18 mouse cellular contexts compared by ENCODE assay signal in genomic region chr19:47624940-47625711, GRCm38 (mm10). TPM values are rescaled to one million over a fixed set of nuclear protein-coding genes. Genes with fewer than 3 reads are reported as not detected.
DNase-seq lines count a peak whose midpoint lies in the region; ATAC-seq lines count a peak whose summit lies in the region.
"Had no signal": no experiment of that assay in that cellular context is flagged by ENCODE, and none has a peak within 500 bp of the region (broad histone marks: within the 10 kb centered on the region; RNA-seq: fewer than 3 reads in every experiment).

No protein-coding gene starts in this region.

- peaks cover 6% of the 10 kb centered on the region; the same call in 1 of the 2 replicates for H3K36me3 ChIP-seq in hindbrain, embryonic 11.5 days (ENCODE audit: control insufficient read depth, insufficient read depth, low read length)
- no peaks in the 10 kb centered on the region for H3K36me3 ChIP-seq in neural tube, embryonic 14.5 days (ENCODE audit: control insufficient read depth, insufficient read depth, low read length)

- WGBS in hindbrain, embryonic 11.5 days: 36% methylated on average over 10 of the region's 10 CpGs
- WGBS in neural tube, embryonic 14.5 days: 21% methylated on average over 10 of the region's 10 CpGs

- H3K9me3 ChIP-seq in hindbrain, embryonic 11.5 days (ENCODE audit: control insufficient read depth, low read length): no peaks in the 10 kb centered on the region
- H3K9me3 ChIP-seq in neural tube, embryonic 14.5 days (ENCODE audit: control insufficient read depth, low read length): no peaks in the 10 kb centered on the region
- H3K9me3 ChIP-seq: embryonic facial prominence, embryonic 15.5 days; limb, embryonic 15.5 days had no signal

- H3K4me2 ChIP-seq in hindbrain, embryonic 11.5 days (replicated peaks; ENCODE audit: low read depth, low read length): no peak overlapping the region
- no peak overlapping the region for H3K4me2 ChIP-seq in neural tube, embryonic 14.5 days (ENCODE audit: low read depth, low read length)
- H3K4me2 ChIP-seq: embryonic facial prominence, embryonic 15.5 days; limb, embryonic 15.5 days had no signal

- no peaks in the 10 kb centered on the region for H3K4me1 ChIP-seq in hindbrain, embryonic 11.5 days (replicated peaks; ENCODE audit: control insufficient read depth, insufficient read depth, low read length)
- H3K4me1 ChIP-seq in neural tube, embryonic 14.5 days (ENCODE audit: control insufficient read depth, insufficient read depth, low read length): no peaks in the 10 kb centered on the region; the same call in 1 of the 2 replicates
- H3K4me1 ChIP-seq: embryonic facial prominence, embryonic 15.5 days; limb, embryonic 15.5 days had no signal

- peak; percentile 31; the same call in 1 of the 2 replicates for ATAC-seq in frontal cortex, adult (ENCODE audit: low TSS enrichment)
- no peak for ATAC-seq in hindbrain, embryonic 11.5 days (ENCODE audit: low FRiP score)
- ATAC-seq in neural tube, embryonic 14.5 days (ENCODE audit: low read depth): no peak
- ATAC-seq: intestine, postnatal 0 days had no signal

- no peaks in the 10 kb centered on the region for H3K27me3 ChIP-seq in hindbrain, embryonic 11.5 days (ENCODE audit: control insufficient read depth, insufficient read depth, low read length)
- H3K27me3 ChIP-seq in neural tube, embryonic 14.5 days (ENCODE audit: control insufficient read depth, insufficient read depth, low read length): no peaks in the 10 kb centered on the region
- H3K27me3 ChIP-seq: embryonic facial prominence, embryonic 15.5 days; limb, embryonic 15.5 days had no signal

- H3K27ac ChIP-seq in hindbrain, embryonic 11.5 days (ENCODE audit: low read depth, low read length): peak overlapping the region; percentile 42; the same call in 1 of the 2 replicates
- peak overlapping the region; percentile 58 for H3K27ac ChIP-seq in neural tube, embryonic 14.5 days (ENCODE audit: low read depth, low read length)
- H3K27ac ChIP-seq: embryonic facial prominence, embryonic 15.5 days; heart, adult 2 months; limb, embryonic 15.5 days; stomach, postnatal 0 days had no signal

- no peak for DNase-seq in frontal cortex, adult 2 months (ENCODE audit: extremely low spot score in 1 of 2, low spot score in 1 of 2)
- DNase-seq in R1 (ENCODE audit: low read depth, low spot score) (peak; percentile 83), liver (no peak)
- peak; percentile 18 for DNase-seq in hindbrain, embryonic 11.5 days (ENCODE audit: low spot score)
- DNase-seq in thymus, postnatal 10 days (ENCODE audit: low spot score in 2 of 2): no peak
- DNase-seq in kidney, postnatal 10 days: no peak
- DNase-seq: adrenal gland, adult 2 months; B cell, adult 2 months; cerebellum, postnatal 14 days; heart, adult 2 months; heart, postnatal 10 days; kidney, postnatal 36 days had no signal

- no peak overlapping the region for H3K4me3 ChIP-seq in hindbrain, embryonic 11.5 days (ENCODE audit: low read depth, low read length)
- no peak overlapping the region for H3K4me3 ChIP-seq in neural tube, embryonic 14.5 days (ENCODE audit: low read depth, low read length)
- H3K4me3 ChIP-seq: embryonic facial prominence, embryonic 15.5 days; heart, adult 2 months; limb, embryonic 15.5 days had no signal

- H3K9ac ChIP-seq in hindbrain, embryonic 11.5 days (ENCODE audit: low read depth, low read length): no peak overlapping the region
- H3K9ac ChIP-seq in neural tube, embryonic 14.5 days (replicated peaks; ENCODE audit: low read depth, low read length): no peak overlapping the region
- H3K9ac ChIP-seq: embryonic facial prominence, embryonic 15.5 days; limb, embryonic 15.5 days had no signal

RNA-seq across cellular contexts. Expression of gene Slk, which starts 45.6 kb away (rescaled TPM):
- 33.8 and 39.7 TPM in 2 replicates for polyA plus RNA-seq in frontal cortex, adult 2 months (2012; rRNA removed)
- polyA plus RNA-seq in hindbrain, embryonic 11.5 days (2014; fragmentation: Nextera tagmentation; extraction: Ambion mirVana): 12.8 and 13.8 TPM in 2 replicates
- polyA plus RNA-seq in neural tube, embryonic 14.5 days (2014; fragmentation: Nextera tagmentation; extraction: Ambion mirVana): 12.0 and 12.5 TPM in 2 replicates

Comparison
In these comparisons a context has a peak if more than half of its experiments do, and no peak if none do; other contexts are left out.
1. DNase-seq: peak in R1 (single experiment) and hindbrain, embryonic 11.5 days (single experiment); none in frontal cortex, adult 2 months (0 of 2), thymus, postnatal 10 days (0 of 2), kidney, postnatal 10 days (single experiment) and liver (single experiment).